Mouse (Mus musculus): ENCODE measurements at regions not wholly inside any gene's neighbourhood (a gene's known extent, or its start where the extent isn't known, plus 50 kb on each side); places are given as distances from the start of the nearest gene placed in this dataset.

GRCm38 (mm10) chr10:24446168-24446567, 149.1 kb upstream of the Ccn2 start:
- ATAC-seq (ENCODE audit: low FRiP score) = no peak
- no peak for TF ChIP-seq CTCF (IDR thresholded peaks at IDR 0.05)
- Histone ChIP-seq H3K4me3 (ENCODE audit: low read depth, low read length) (no peak overlapping the region), H3K4me2 (ENCODE audit: low read depth, low read length, poor library complexity, severe bottlenecking) (no peak overlapping the region), H3K9me3 (ENCODE audit: low read length) (no peaks in the 10 kb centered on the region), H3K27me3 (ENCODE audit: insufficient read depth, low read length) (no peaks in the 10 kb centered on the region), H3K27ac (ENCODE audit: low read depth, low read length) (no peak overlapping the region), H3K4me1 (ENCODE audit: insufficient read depth, low read length) (no peaks in the 10 kb centered on the region), H3K36me3 (ENCODE audit: insufficient read depth, low read length) (no peaks in the 10 kb centered on the region), H3K9ac (replicated peaks; ENCODE audit: low read length, poor library complexity, severe bottlenecking) (no peak overlapping the region)
- WGBS = 88% methylated on average over 8 of the region's 8 CpGs
- DNase-seq (ENCODE audit: low spot score) = no peak

- DNase-seq (ENCODE audit: low spot score) (no peak), ATAC-seq (ENCODE audit: low FRiP score) (no peak)
- 77% methylated on average over 6 of the region's 6 CpGs for WGBS
These were observed 148.1 kb upstream of the Ccn2 start for GRCm38 (mm10) chr10:24447135-24447534.

GRCm38 (mm10) chr10:24448001-24448561, 147.2 kb upstream of the Ccn2 start:
- Histone ChIP-seq H3K27ac (ENCODE audit: low read depth, low read length) (no peak overlapping the region), H3K4me1 (ENCODE audit: insufficient read depth, low read length) (no peaks in the 10 kb centered on the region), H3K4me3 (ENCODE audit: low read depth, low read length) (no peak overlapping the region), H3K9ac (replicated peaks; ENCODE audit: low read length, poor library complexity, severe bottlenecking) (no peak overlapping the region), H3K4me2 (ENCODE audit: low read depth, low read length, poor library complexity, severe bottlenecking) (no peak overlapping the region), H3K9me3 (ENCODE audit: low read length) (no peaks in the 10 kb centered on the region), H3K36me3 (ENCODE audit: insufficient read depth, low read length) (no peaks in the 10 kb centered on the region), H3K27me3 (ENCODE audit: insufficient read depth, low read length) (no peaks in the 10 kb centered on the region)
- no peak for ATAC-seq (ENCODE audit: low FRiP score)
- no peak for DNase-seq (ENCODE audit: low spot score)
- WGBS = 85% methylated on average over 9 of the region's 9 CpGs
- TF ChIP-seq CTCF (IDR thresholded peaks at IDR 0.05) = no peak

More at GRCm38 (mm10) chr10:24447135-24447534, 148.1 kb upstream of the Ccn2 start:
- H3K27ac ChIP-seq (ENCODE audit: low read depth, low read length) = no peak overlapping the region
- no peaks in the 10 kb centered on the region for H3K9me3 ChIP-seq (ENCODE audit: low read length)
- no peaks in the 10 kb centered on the region for H3K36me3 ChIP-seq (ENCODE audit: insufficient read depth, low read length)
- no peak overlapping the region for H3K9ac ChIP-seq (replicated peaks; ENCODE audit: low read length, poor library complexity, severe bottlenecking)
- TF ChIP-seq CTCF (IDR thresholded peaks at IDR 0.05) = no peak
- no peaks in the 10 kb centered on the region for H3K4me1 ChIP-seq (ENCODE audit: insufficient read depth, low read length)
- H3K4me2 ChIP-seq (ENCODE audit: low read depth, low read length, poor library complexity, severe bottlenecking) = no peak overlapping the region
- no peaks in the 10 kb centered on the region for H3K27me3 ChIP-seq (ENCODE audit: insufficient read depth, low read length)
- no peak overlapping the region for H3K4me3 ChIP-seq (ENCODE audit: low read depth, low read length)

GRCm38 (mm10) chr10:24453507-24453906, 141.7 kb upstream of the Ccn2 start:
- 85% methylated on average over 4 of the region's 4 CpGs for WGBS
- Histone ChIP-seq H3K9me3 (ENCODE audit: low read length) (no peaks in the 10 kb centered on the region), H3K9ac (replicated peaks; ENCODE audit: low read length, poor library complexity, severe bottlenecking) (no peak overlapping the region), H3K4me1 (ENCODE audit: insufficient read depth, low read length) (no peaks in the 10 kb centered on the region), H3K4me3 (ENCODE audit: low read depth, low read length) (no peak overlapping the region), H3K4me2 (ENCODE audit: low read depth, low read length, poor library complexity, severe bottlenecking) (no peak overlapping the region), H3K36me3 (ENCODE audit: insufficient read depth, low read length) (no peaks in the 10 kb centered on the region), H3K27ac (ENCODE audit: low read depth, low read length) (no peak overlapping the region), H3K27me3 (ENCODE audit: insufficient read depth, low read length) (no peaks in the 10 kb centered on the region)
- ATAC-seq (ENCODE audit: low FRiP score) (no peak), DNase-seq (ENCODE audit: low spot score) (no peak)
- no peak for TF ChIP-seq CTCF (IDR thresholded peaks at IDR 0.05)

GRCm38 (mm10) chr10:24458667-24459066, 136.6 kb upstream of the Ccn2 start:
- ATAC-seq (ENCODE audit: low FRiP score) (no peak), DNase-seq (ENCODE audit: low spot score) (no peak)
- Histone ChIP-seq H3K27me3 (ENCODE audit: insufficient read depth, low read length) (no peaks in the 10 kb centered on the region), H3K4me1 (ENCODE audit: insufficient read depth, low read length) (no peaks in the 10 kb centered on the region), H3K4me2 (ENCODE audit: low read depth, low read length, poor library complexity, severe bottlenecking) (no peak overlapping the region), H3K27ac (ENCODE audit: low read depth, low read length) (no peak overlapping the region), H3K36me3 (ENCODE audit: insufficient read depth, low read length) (no peaks in the 10 kb centered on the region), H3K4me3 (ENCODE audit: low read depth, low read length) (no peak overlapping the region), H3K9me3 (ENCODE audit: low read length) (no peaks in the 10 kb centered on the region), H3K9ac (replicated peaks; ENCODE audit: low read length, poor library complexity, severe bottlenecking) (no peak overlapping the region)
- no peak for TF ChIP-seq CTCF (IDR thresholded peaks at IDR 0.05)
- WGBS = 71% methylated on average over 2 of the region's 2 CpGs

GRCm38 (mm10) chr10:24463873-24464272, 131.4 kb upstream of the Ccn2 start:
- TF ChIP-seq CTCF (IDR thresholded peaks at IDR 0.05) = no peak
- H3K4me2 ChIP-seq (ENCODE audit: low read depth, low read length, poor library complexity, severe bottlenecking) = no peak overlapping the region
- 91% methylated on average over 1 of the region's 1 CpGs for WGBS
- H3K27me3 ChIP-seq (ENCODE audit: insufficient read depth, low read length) = no peaks in the 10 kb centered on the region
- H3K4me3 ChIP-seq (ENCODE audit: low read depth, low read length) = no peak overlapping the region
- H3K36me3 ChIP-seq (ENCODE audit: insufficient read depth, low read length) = no peaks in the 10 kb centered on the region
- no peak overlapping the region for H3K27ac ChIP-seq (ENCODE audit: low read depth, low read length)
- ATAC-seq (ENCODE audit: low FRiP score) (no peak), DNase-seq (ENCODE audit: low spot score) (no peak)
- no peaks in the 10 kb centered on the region for H3K4me1 ChIP-seq (ENCODE audit: insufficient read depth, low read length)
- H3K9me3 ChIP-seq (ENCODE audit: low read length) = no peaks in the 10 kb centered on the region
- H3K9ac ChIP-seq (replicated peaks; ENCODE audit: low read length, poor library complexity, severe bottlenecking) = no peak overlapping the region

Measured in midbrain, postnatal 0 days (tissue).